Mouse (Mus musculus): ENCODE data around the gene Dennd6b. TPM values are rescaled to one million over a fixed set of nuclear protein-coding genes. Genes with fewer than 3 reads are reported as not detected.

Gene Dennd6b
- polyA plus RNA-seq, 1 experiment from 2014 or later = 27.7 TPM

DNA sequence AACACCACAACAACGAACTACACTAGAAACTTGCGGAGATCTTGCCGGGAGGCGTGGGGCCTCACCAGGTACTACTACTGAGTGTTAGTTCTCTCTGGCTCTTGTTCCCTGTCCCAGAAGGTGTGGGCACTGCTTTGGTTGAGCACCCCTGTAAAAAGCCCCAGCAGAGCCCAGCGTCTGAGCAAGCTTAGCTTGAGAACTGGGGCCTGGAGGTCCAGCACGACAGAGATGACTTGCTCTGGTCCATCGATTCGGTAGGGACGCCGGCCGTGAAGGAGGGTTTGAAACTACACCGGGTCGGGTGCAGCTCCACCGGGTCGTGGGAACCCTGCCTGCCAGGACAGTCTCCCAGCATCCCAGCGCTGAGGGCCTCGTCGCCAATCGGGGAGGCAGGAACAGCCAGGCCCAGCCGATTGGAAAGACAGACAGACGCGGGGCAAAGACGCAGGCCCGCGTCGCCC, 16.2 kb downstream of the Dennd6b start:
- no peak for DNase-seq (ENCODE audit: low spot score)
- H3K27me3 ChIP-seq (ENCODE audit: low read depth, poor library complexity, severe bottlenecking) = no peaks in the 10 kb centered on the region
- H3K27ac ChIP-seq (replicated peaks) = peak overlapping the region; percentile 98
- peak overlapping the region; percentile 88 for H3K4me3 ChIP-seq
- peaks cover 11% of the 10 kb centered on the region for H3K36me3 ChIP-seq
- under 1% methylated on average over 26 of the region's 26 CpGs for WGBS
- peaks cover 98% of the 10 kb centered on the region for H3K4me1 ChIP-seq
- no peaks in the 10 kb centered on the region for H3K9me3 ChIP-seq (replicated peaks)

DNA sequence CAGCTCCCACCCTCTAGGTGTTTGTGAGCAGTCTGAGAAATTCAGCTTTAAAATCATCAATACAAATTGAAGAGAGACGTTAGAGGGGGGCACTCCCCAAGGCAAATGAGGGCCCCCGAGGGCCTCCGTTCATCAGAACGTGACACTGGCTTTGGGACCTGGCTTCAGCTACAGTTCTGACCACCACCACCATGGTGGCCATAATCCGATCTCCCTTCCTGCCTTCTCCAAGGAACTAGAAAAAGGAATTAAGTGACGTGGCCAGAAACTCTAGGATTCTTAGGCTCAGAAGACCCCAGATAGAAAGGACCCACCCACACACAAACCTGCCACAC, 16.7 kb downstream of the Dennd6b start:
- 4% methylated on average over 6 of the region's 6 CpGs for whole genome bisulfite sequencing
- peak; percentile 28 for DNase-seq (ENCODE audit: low spot score)
- Histone ChIP-seq H3K4me1 (peaks cover 99% of the 10 kb centered on the region), H3K36me3 (peaks cover 6% of the 10 kb centered on the region), H3K27me3 (ENCODE audit: low read depth, poor library complexity, severe bottlenecking) (peaks cover 5% of the 10 kb centered on the region; the same call in 1 of the 2 replicates), H3K9me3 (replicated peaks) (no peaks in the 10 kb centered on the region), H3K4me3 (peak overlapping the region; percentile 88), H3K27ac (replicated peaks) (peak overlapping the region; percentile 98)

DNA sequence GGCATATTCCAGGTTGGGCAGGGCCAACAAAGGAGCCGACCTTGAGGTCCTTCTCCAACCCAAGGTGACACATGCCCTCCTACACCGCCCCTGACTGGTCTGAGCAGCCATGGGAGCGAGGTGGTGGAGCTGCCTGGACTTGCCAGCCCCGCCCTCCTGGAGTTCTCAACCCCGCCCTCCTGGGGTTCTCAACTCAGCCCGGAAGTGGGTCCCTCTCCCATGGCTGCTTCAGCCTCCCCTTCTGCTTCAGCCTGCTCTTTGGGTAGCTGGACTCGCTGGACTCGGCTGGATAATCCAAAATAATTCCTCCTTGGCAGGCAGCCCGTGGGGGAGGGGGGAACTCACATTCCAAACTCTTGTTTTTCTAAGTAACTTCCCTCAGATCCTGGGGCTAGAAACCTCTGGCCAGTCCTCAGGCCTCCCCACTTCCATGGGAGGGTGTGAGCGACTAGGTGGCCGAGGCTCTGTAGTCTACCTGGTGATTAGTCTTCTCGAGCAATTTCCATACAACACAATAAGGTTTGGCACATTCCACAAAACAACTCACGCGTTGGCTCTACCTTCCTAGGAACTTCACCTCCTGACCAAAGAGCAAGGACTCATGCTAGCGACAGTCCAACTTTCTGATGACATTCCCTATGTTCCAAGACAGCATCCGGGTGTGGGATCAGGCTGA, 17.2 kb downstream of the Dennd6b start:
- WGBS = 2% methylated on average over 15 of the region's 16 CpGs
- Histone ChIP-seq H3K36me3 (0 out of 2 replicates have a peak, but pooled peaks cover 3% of the 10 kb centered on the region), H3K27me3 (ENCODE audit: low read depth, poor library complexity, severe bottlenecking) (peaks cover 6% of the 10 kb centered on the region; the same call in 1 of the 2 replicates), H3K9me3 (replicated peaks) (no peaks in the 10 kb centered on the region), H3K4me1 (peaks cover 99% of the 10 kb centered on the region), H3K4me3 (peak overlapping the region; percentile 88), H3K27ac (replicated peaks) (peak overlapping the region; percentile 98)
- DNase-seq (ENCODE audit: low spot score) = peak; percentile 65

DNA sequence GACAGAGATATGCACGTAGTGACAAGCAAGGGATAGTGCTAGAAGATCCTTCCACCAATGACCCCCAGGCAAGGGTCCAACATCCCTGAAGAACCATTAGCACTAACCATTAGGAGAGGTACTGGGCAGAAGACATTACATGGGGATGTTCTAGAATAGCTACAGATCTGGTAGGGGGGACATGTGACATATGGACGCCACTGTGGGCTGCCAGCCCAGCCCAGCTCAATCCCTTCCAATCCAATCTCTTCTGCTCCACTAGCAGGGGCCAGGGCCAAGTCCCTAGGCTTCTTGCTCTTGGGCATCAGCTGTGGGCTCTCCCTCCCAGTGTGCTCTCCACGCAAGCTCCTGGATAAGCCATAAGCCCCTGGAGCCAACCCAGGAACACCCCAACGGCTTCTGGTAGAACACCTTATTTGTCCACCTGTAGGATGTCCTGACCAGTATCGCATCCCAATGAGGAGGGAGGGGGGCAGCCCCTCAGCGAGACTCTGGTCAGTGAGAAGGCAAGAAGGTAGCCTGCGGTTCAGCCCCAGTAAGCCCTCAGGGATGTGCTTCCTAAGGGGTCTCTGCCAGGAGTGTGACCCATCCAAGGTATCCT, 17.9 kb downstream of the Dennd6b start:
- Histone ChIP-seq H3K36me3 (0 out of 2 replicates have a peak, but pooled peaks cover 3% of the 10 kb centered on the region), H3K4me1 (peaks cover 99% of the 10 kb centered on the region), H3K27ac (replicated peaks) (peak overlapping the region; percentile 98), H3K9me3 (replicated peaks) (no peaks in the 10 kb centered on the region), H3K4me3 (peak overlapping the region; percentile 88), H3K27me3 (ENCODE audit: low read depth, poor library complexity, severe bottlenecking) (peaks cover 6% of the 10 kb centered on the region; the same call in 1 of the 2 replicates)
- WGBS = 70% methylated on average over 7 of the region's 7 CpGs
- DNase-seq (ENCODE audit: low spot score) = no peak

DNA sequence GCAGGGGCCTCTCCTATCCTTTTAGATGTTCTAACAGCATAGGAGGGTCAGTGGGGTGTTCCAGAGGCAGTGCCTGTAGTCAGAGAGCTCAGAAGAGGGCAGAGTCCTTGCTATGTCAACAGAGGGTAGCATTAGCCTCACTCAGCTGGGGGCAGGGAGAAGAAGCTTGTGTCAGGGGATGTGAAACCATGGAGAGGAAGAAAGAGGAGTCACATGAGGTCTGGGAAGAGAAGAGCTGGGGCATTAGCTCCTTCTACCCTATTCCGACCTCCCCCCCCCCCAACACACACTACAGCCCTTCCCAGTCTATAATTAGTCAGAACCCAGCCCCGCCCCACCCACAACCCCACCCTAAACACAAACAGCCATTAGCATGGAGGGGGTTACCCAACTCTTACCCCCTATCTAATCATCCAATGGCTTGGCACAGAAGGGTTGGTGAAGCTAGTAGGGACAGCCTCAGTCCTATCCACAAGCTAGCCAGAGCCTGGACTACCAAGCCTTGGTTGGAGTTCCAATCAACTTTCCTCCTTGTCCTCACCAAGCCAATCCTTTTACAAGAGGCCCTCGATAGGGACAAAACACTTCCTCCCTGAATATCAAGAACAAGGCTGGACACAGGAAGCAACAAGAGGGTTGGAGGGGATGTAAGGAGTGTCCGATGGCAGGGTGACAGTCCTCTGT, 18.6 kb downstream of the Dennd6b start:
- WGBS = 70% methylated on average over 4 of the region's 4 CpGs
- peak overlapping the region; percentile 88 for H3K4me3 ChIP-seq
- 0 out of 2 replicates have a peak, but pooled peaks cover 3% of the 10 kb centered on the region for H3K36me3 ChIP-seq
- no peaks in the 10 kb centered on the region for H3K9me3 ChIP-seq (replicated peaks)
- peaks cover 99% of the 10 kb centered on the region for H3K4me1 ChIP-seq
- H3K27me3 ChIP-seq (ENCODE audit: low read depth, poor library complexity, severe bottlenecking) = peaks cover 6% of the 10 kb centered on the region; the same call in 1 of the 2 replicates
- H3K27ac ChIP-seq (replicated peaks) = peak overlapping the region; percentile 98
- DNase-seq (ENCODE audit: low spot score) = no peak

DNA sequence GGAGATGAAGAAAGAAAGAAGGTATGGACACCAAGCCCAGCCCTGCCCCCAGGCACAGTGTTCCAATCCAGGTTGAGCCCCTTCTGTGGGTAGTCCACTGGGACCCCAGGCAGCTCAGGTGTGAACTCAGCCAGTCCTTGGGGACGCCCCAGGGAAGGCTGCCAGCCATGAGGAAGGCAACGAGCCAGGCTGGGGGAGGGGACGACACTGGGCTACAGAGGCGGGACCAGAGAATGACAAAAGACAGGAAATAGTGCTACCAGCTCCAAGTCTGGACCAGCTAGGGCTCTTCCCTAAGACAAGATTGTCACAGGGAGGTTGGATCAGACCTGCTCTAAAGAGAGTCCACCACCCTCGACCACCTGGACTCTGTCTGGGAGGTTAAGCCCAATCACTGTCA, 19.2 kb downstream of the Dennd6b start:
- Histone ChIP-seq H3K4me3 (peak overlapping the region; percentile 88), H3K9me3 (replicated peaks) (no peaks in the 10 kb centered on the region), H3K27ac (replicated peaks) (peak overlapping the region; percentile 67), H3K4me1 (peaks cover 99% of the 10 kb centered on the region), H3K27me3 (ENCODE audit: low read depth, poor library complexity, severe bottlenecking) (peaks cover 6% of the 10 kb centered on the region; the same call in 1 of the 2 replicates), H3K36me3 (0 out of 2 replicates have a peak, but pooled peaks cover 7% of the 10 kb centered on the region)
- 14% methylated on average over 5 of the region's 5 CpGs for WGBS
- no peak for DNase-seq (ENCODE audit: low spot score)

DNA sequence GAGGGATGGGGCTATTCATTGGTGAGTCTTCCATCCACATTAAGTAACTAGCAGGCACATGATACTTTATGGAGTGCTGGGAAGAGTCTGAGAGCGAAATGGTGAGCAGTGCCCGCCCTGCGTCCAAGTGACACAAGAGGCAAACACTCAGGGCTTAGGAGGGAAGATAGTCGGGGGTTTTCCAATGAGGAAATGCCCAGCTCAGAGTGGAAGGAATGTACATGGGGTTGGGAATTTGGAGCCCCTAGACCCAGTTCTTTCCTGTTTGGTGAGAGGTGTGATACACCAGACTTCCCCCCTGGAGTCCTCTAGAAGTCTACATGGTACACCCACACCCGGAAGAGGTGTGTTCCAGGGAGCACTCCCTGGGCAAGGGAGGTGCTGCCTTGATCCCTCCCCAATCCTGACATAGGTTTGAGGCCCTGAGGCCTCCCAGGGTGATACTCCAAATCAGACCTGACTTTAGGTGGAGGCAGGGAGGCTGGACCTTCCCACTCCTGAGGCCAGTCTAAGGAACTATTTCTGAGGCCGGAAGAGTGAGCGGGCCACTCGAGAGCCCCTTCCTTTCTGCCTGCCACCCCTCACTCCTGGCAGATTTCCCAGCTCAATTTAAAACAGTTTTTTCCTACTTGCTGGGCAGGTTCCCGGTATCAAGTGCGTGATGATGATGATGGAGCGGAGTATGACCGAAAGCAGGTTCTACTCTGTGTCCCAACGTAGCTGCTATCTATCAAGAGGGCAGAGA, 20.7 kb downstream of the Dennd6b start:
- DNase-seq (ENCODE audit: low spot score) = no peak
- H3K9me3 ChIP-seq (replicated peaks) = no peaks in the 10 kb centered on the region
- whole genome bisulfite sequencing = 83% methylated on average over 13 of the region's 13 CpGs
- H3K4me3 ChIP-seq = no peak overlapping the region
- peaks cover 6% of the 10 kb centered on the region; the same call in 1 of the 2 replicates for H3K27me3 ChIP-seq (ENCODE audit: low read depth, poor library complexity, severe bottlenecking)
- peaks cover 95% of the 10 kb centered on the region for H3K4me1 ChIP-seq
- H3K27ac ChIP-seq (replicated peaks) = no peak overlapping the region
- peaks cover 17% of the 10 kb centered on the region for H3K36me3 ChIP-seq

DNA sequence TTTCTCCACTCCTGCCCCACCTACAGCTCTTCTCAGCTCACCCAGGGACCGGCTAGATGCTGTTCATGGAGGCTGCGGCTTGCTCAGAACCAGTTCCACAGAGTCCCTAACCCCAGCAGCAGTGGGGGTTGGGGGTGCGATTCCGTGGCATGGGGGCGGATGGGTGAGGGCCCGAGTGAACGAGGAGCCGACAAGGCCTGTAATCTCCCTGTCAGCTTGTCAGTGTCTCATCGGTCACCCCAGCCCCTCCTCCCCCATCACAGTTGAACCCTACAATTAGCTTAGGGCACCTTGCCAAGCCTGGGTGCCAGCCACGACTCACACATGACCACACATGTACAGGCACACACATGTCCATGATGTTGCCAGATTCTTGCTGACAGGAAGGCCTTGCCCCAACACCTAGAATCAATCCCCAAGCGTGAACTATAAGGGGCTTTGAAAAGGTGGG, 21.4 kb downstream of the Dennd6b start:
- H3K4me3 ChIP-seq = peak overlapping the region; percentile 75; the same call in 1 of the 2 replicates
- H3K4me1 ChIP-seq = peaks cover 96% of the 10 kb centered on the region
- peaks cover 6% of the 10 kb centered on the region; the same call in 1 of the 2 replicates for H3K27me3 ChIP-seq (ENCODE audit: low read depth, poor library complexity, severe bottlenecking)
- no peak for DNase-seq (ENCODE audit: low spot score)
- no peak overlapping the region for H3K27ac ChIP-seq (replicated peaks)
- 68% methylated on average over 11 of the region's 11 CpGs for WGBS
- H3K9me3 ChIP-seq (replicated peaks) = no peaks in the 10 kb centered on the region
- peaks cover 23% of the 10 kb centered on the region for H3K36me3 ChIP-seq

DNA sequence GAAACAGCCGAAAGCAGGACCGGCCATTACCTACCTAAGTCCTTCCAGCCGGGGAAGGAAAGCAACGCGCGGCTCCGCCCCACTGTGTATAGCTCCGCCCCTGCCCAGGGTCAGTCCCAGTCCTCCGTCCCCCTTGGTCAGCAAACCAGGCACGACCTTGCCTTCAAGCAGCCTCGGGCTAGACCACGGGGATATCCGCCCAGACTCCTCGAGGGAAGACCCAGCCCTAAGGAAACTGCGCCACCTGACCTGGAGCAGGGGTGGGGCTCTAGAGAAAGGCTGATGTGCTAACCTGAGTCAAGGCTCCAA, 22.4 kb downstream of the Dennd6b start:
- Histone ChIP-seq H3K4me3 (peak overlapping the region; percentile 75), H3K4me1 (peaks cover 96% of the 10 kb centered on the region), H3K36me3 (peaks cover 34% of the 10 kb centered on the region), H3K9me3 (replicated peaks) (no peaks in the 10 kb centered on the region), H3K27ac (replicated peaks) (peak overlapping the region; percentile 86), H3K27me3 (ENCODE audit: low read depth, poor library complexity, severe bottlenecking) (peaks cover 6% of the 10 kb centered on the region; the same call in 1 of the 2 replicates)
- under 1% methylated on average over 15 of the region's 15 CpGs for WGBS
- peak; percentile 71 for DNase-seq (ENCODE audit: low spot score)

DNA sequence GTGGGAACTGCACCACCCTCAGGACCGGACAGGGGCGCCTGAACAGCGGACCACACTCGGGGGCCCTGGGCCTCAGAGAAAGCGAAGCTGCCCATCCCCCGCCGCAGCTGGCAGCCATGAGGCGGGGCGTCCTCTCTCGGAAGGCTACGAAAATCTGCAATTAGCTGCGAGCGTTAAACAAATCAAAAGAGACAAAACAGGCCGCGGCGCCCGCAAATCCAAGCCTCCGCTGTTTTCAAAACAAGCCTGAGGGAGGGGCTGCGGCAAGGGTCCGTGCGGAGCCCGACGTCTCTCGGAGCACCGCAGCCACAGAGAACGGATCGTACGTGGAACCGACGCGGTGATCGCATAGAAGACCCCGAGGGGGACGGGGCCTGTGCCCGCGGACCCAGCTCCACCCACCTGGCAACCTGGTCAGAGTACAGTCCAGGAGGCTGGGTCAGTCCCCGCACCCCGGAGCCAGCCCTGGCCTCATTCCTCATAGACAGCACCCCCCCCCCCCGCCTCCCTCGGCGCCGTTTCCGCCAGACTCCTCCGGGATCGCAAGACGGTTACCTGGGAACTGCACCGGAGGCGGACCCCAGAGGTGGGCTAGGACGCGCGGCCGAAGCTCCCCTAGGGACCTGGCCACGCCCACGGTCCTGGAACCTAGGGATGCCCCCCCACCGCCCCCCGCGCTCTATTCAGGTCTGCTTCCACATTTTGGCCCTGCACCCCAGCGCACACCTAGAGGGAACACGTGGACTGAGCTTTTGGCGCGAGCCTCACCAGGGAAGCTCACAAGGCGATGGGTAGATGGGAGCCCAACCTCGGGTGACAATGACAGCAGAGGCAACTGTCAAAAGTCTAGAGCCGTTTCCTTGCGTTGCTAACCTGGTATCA, 23.0 kb downstream of the Dennd6b start:
- H3K36me3 ChIP-seq = peaks cover 37% of the 10 kb centered on the region
- DNase-seq (ENCODE audit: low spot score) = peak; percentile 45
- H3K4me3 ChIP-seq = peak overlapping the region; percentile 75
- H3K27ac ChIP-seq (replicated peaks) = peak overlapping the region; percentile 86
- H3K9me3 ChIP-seq (replicated peaks) = no peaks in the 10 kb centered on the region
- H3K4me1 ChIP-seq = peaks cover 93% of the 10 kb centered on the region
- H3K27me3 ChIP-seq (ENCODE audit: low read depth, poor library complexity, severe bottlenecking) = peaks cover 6% of the 10 kb centered on the region; the same call in 1 of the 2 replicates
- under 1% methylated on average over 63 of the region's 65 CpGs for WGBS

DNA sequence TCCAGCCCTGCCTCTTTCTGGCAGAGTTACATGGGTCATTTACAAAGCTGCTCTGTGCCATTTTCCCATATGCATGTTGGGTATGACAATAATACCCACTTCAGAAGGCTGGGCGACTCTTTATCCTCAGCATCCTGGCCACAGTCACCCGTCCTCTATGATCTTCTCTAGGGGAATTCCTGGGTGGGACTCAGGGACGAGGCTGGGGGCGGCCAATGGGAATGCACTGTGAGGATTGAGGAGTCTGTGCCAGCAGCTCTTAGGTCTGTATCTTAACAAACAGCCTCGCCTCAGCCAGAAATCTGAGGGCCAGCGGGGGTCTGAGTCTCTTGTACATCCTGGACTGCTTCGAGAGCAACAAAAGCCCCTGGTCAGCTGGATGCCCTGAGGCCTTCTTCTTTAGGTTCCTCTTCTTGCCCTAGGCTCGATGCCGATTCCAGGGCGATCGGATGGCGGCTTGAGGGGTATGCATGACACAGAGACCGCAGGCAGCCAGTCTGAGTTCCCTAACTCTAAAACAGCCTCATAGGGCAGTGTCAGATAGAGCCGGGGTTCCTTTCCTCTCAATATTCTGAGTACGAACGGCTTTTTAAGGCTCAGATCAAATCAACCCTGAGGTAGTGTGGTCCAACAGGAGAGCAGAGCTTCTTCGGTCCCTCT, 23.9 kb downstream of the Dennd6b start:
- DNase-seq (ENCODE audit: low spot score) = no peak
- H3K27ac ChIP-seq (replicated peaks) = peak overlapping the region; percentile 86
- H3K27me3 ChIP-seq (ENCODE audit: low read depth, poor library complexity, severe bottlenecking) = peaks cover 6% of the 10 kb centered on the region; the same call in 1 of the 2 replicates
- H3K9me3 ChIP-seq (replicated peaks) = no peaks in the 10 kb centered on the region
- peak overlapping the region; percentile 75 for H3K4me3 ChIP-seq
- peaks cover 45% of the 10 kb centered on the region for H3K36me3 ChIP-seq
- H3K4me1 ChIP-seq = peaks cover 84% of the 10 kb centered on the region
- 40% methylated on average over 17 of the region's 17 CpGs for WGBS

All from midbrain, embryonic 10.5 days (tissue).